Mouse (Mus musculus) brain, embryonic 14.5 days (tissue): Measurements from ENCODE around the gene Tas2r135. TPM values are rescaled to one million over a fixed set of nuclear protein-coding genes. Genes with fewer than 3 reads are reported as not detected.

Experiments used
- DNase-seq: peaks from one replicate; pipeline ENCODE4 v3.0.0-alpha.2; 2011; ENCODE audit warnings: low read depth
- CTCF ChIP-seq: fragments of 200-500 bp; IDR thresholded peaks from 2 replicates; pipeline ENCODE4 v1.5.1; 2012; ENCODE audit warnings: inconsistent platforms, mild to moderate bottlenecking, moderate library complexity, borderline replicate concordance; ENCODE audit not compliant: insufficient read depth, insufficient read length; ENCODE audit errors: extremely low read depth
- POLR2A ChIP-seq: fragments of 200-500 bp; IDR thresholded peaks from 2 replicates; pipeline ENCODE4 v1.6.1; 2012; ENCODE audit warnings: mild to moderate bottlenecking, inconsistent platforms, borderline replicate concordance; ENCODE audit not compliant: poor library complexity, insufficient read depth, insufficient read length, severe bottlenecking; ENCODE audit errors: extremely low read depth
- polyA plus RNA-seq: library from polyadenylated mRNA; depleted of rRNA; stranded (reverse); fragments of >200 nt; gene quantifications from 2 replicates; pipeline ENCODE4 v1.2.3, GENCODE M21; 2012

Tas2r135 gene
- polyA plus RNA-seq, 1 experiment, result 0.07 TPM

DNA sequence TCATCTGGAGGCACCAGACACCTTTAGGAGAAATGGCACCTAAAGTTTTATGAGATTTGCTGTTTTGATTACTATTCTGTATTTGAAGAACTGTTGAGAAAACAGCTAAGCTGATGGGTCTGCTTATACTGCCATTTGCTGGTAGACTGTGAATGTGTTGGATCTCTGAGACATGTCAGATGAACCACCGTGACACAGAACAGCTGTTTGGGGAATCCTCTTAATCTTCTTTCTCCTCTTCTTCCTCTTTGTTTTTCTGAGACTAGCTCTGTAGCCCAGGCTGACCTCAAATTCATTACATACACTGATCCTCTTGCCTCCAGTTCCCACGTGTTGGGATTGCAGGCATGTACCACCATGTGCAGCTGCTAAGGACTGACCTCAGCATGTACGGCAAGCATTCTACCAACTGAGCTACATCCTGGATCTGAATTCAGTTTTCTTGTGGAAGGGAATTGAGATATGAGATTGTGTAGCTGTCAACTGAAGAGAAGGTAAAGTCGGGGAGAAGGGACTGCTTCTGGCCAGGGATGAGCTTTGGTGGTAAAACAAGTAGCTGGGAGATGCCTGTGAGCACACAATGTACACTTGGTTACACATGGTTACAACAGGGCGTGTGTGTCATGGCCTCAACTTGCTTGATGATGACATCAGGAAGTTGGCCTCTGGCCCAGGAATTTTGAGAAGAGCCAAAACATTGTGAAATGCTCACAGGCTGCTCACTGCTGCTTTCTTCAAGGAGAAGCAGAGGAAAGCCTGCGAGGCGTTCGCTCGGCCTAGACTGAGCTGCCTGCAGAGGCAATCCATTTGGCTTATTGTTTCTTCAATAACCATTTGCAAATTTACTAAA lies 9.0 kb upstream of the Tas2r135 start:
- no peak for TF ChIP-seq CTCF
- TF ChIP-seq POLR2A, result no peak
- peak; percentile 50 for DNase-seq

DNA sequence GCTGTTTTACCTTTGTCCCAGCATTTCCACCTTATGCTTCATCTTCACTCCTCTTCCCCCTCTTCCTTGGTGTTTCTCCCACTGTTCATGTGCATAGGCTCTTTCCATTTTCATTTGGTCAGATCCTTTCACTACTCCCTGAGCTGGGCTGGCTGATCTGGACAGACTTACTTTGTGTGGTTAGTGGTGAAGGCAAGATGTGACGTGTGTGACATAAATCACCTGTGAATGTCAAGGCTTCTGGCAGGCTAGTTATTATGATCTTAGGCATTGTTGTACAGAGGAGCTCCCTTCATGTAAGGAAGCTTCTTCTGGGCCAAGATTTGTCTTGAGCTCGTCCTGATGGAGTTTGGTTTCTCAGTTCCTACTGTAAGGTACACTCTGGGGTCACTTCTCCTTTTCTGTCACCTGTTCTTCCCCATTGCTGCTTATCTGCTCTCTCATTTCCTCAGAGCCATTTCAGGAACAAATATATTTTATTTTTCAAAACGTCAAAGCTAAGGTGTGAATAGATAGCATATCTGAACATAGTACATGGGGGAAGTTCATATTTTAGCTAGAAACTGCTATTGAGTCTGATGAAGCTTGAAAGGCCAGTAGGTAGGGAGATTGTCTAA lies 8.1 kb upstream of the Tas2r135 start:
- no peak for DNase-seq

DNA sequence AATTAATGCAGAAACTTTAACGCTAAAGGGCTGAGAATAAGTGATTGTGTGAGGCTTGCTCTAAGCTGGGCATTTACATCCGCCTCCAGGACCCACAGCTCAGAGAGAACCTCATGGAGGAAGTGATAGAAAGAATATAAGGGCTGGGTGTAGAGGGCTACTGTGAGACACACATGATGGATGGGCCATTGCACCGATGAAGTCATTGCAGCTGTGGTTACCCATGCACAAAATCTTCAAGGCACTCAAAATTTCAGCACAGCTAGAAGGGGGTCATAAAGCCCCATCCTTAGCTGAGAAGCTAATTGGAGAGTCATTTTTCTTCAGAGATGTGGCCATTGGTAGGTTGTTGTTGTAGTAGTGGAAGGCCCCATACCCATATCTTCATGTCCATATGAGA lies 6.9 kb upstream of the Tas2r135 start:
- no peak for TF ChIP-seq POLR2A
- no peak for TF ChIP-seq CTCF
- DNase-seq, result no peak

More for the DNA sequence above, 8.1 kb upstream of the Tas2r135 start:
- TF ChIP-seq CTCF, result no peak
- no peak for TF ChIP-seq POLR2A

DNA sequence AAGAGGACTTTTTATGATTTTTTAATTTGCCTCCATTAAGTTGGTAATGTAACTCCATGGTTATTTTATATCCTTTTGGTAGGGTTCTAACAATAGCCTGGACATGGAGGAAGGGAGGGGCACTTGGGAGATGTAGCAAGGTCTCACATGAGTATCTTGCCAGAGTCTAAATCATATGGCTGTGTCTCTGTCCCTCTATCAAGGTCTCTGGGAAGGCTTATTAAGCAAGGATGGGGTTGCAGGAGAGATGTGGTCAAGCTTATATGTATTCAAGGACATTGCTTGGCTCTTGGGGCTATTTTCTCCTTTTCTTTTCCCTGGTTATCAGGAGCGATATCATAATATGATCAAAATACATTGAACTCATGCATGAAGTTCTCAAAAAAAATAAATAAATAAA lies 6.2 kb upstream of the Tas2r135 start:
- no peak for DNase-seq
- TF ChIP-seq POLR2A, result no peak
- TF ChIP-seq CTCF, result no peak

DNA sequence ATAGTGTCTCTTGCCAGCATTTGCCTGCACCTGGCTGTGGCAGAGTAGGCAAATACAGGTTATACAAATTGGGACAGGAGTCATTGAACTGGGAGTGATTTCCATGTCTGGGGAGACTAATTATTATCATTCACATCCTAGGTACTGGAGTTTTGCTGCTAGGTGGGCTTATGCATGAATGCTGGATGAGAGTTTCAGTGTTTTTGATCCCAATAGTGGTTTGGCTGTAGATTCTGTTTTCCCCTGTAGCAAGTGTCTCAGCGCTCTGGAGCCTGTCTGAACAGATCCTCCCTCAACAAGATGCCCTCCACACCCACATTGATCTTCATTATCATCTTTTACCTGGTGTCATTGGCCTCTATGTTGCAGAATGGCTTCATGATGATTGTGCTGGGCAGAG lies 5.3 kb upstream of the Tas2r135 start, which contains the start of gene Tas2r143:
Gene Tas2r143 (plus strand): TSS at position 301 of the 400 bp plus-strand sequence.
- no peak for TF ChIP-seq CTCF
- no peak for TF ChIP-seq POLR2A
- no peak for DNase-seq

DNA sequence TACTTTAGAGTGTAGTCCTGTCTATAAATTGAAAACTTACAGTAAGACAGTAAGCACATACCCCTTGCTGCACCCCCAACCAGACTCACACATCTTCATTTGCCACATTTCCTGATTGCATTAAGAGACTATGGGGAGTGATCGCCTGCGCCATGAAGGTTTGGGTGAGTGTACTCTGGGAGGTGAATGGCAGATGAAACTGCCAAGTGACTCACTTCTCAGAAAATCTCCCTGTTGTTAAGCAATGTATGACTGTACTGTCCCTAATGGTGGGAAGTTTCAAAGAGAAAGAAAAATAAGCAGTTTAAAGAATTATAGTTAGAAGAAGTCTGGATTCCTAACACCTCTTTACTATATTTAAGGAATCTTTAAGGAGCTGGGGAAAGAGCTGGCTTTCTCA lies 14.2 kb downstream of the Tas2r135 start:
- TF ChIP-seq CTCF, result no peak
- no peak for TF ChIP-seq POLR2A
- no peak for DNase-seq

DNA sequence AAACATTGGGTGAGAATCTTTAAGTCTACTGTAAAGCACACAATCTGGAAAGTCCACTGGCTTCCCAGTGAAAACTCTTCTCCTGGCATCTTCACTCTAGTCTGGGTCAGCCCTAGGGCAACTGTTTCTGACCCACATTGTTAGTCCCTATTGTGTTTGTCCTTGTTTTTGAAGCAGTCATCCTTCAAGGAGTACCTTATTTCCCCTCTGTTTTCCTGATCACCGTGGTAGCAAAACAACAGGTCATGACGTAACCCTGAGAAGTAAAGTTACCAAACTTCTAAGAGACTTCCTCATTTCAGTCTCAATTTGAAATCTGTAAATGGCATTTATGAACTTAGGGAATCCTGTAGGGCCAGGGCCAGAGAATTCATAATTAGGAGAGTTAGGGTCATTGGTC lies 16.2 kb downstream of the Tas2r135 start:
- no peak for DNase-seq
- TF ChIP-seq POLR2A (no peak), CTCF (no peak)

DNA sequence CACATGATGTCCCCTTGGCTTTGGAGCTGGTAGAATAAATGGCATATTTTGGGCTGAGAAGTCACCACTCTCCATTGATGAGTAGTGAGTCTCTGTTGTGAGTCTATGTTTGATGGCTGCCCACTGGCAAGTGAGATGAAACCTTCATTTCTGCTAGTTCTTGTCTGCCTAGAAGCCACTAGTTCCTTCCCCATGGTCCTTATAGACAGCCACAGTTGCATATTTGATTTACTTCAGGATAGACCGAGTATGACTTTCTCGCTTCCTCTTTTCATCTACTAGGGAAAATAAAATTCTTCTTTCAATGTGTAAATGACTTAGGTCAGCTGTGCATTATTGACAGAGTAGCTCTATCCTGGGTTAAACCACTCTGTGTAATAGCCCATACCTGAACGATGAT lies 19.2 kb downstream of the Tas2r135 start:
- no peak for DNase-seq
- TF ChIP-seq CTCF (no peak), POLR2A (no peak)

DNA sequence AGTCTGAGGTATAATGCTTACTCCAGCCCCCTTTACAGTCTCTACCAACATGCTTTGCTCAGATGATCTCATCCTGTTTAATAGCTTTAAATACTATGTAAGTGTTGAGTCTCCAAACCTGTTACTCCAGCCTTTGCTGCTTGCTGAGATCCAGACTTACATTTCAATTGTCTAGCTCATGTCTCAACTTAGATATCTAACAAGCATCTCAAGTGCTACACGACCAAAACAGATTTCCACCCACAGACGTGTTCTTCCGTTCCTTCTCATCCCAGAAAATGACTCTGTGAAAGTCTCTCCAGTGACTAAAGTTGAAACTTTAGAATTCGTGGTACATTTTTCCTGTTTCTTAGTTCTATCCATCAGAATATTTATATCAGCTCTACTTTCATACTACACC lies 21.1 kb downstream of the Tas2r135 start:
- TF ChIP-seq CTCF (no peak), POLR2A (no peak)
- no peak for DNase-seq

DNA sequence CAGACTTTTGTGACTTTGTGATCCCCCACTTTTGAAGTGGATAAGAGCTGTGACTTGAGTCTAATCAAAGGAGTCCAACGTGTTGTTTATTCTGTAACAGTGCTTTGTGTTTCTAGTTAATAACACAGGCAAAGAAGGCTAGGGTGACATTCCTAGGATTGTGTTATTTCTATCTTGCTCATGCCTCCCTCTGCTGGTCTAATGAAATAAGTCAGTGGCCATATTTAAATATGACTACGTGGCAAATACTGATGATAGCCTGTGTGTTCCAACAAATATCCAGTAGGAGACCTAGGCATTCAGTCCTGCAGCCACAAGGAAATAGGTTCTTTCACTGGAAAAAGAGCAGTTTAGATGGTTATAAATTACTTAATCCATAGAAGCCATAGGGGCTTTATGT lies 28.3 kb downstream of the Tas2r135 start:
- DNase-seq, result no peak
- TF ChIP-seq POLR2A, result no peak
- no peak for TF ChIP-seq CTCF

DNA sequence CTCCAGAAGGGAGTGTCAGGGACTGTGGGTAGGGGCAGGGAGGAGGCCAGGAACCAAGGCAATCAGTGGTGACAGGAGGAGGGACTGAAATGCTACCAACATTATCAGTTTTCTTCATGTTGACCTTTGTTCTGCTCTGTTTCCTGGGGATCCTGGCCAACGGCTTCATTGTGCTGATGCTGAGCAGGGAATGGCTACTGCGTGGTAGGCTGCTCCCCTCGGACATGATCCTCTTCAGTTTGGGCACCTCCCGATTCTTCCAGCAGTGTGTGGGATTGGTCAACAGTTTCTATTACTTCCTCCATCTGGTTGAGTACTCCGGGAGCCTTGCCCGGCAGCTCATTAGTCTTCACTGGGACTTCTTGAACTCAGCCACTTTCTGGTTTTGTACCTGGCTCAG lies 29.2 kb downstream of the Tas2r135 start, which contains the start of gene Tas2r126:
Gene Tas2r126 (plus strand): TSS at position 90 of the 400 bp plus-strand sequence.
- DNase-seq, result no peak
- TF ChIP-seq CTCF (no peak), POLR2A (no peak)

DNA sequence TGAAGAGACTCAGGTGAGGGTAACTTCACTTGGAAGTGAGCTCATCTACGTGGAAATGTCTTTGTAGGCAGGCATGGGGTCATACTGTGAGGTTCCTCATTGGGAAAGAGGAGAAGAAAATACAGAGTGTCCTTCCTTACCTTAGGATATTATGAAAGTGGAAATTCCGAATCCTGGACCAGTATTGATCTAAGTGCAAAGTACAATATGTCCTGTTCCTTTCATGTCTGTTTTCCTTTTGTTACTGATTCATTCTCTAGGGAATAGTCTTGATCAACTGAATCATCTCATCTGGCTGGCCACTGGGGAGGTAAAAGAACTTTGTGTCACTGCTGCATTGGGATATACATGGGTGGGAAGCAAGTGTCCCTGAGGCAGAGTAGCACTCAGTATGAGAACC lies 30.3 kb downstream of the Tas2r135 start:
- TF ChIP-seq CTCF (no peak), POLR2A (no peak)
- no peak for DNase-seq

DNA sequence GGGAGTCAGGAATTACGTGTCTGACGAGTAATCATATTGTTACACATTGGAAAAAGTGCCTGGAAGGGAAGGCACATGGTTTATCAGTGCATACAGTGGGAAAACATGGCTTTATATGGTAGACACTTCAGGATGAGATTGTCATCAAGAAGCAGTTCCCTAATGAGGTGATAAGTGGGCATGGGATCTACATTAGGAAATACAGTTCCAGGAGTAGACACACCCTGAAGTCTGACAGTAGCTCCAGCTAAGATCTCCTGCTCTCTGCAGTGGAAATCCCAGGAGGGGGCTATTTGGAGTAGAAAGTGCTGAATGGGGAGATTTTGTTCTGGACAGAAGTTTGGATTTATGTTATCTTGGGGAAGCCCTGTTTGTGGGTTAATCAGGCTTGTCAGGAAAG lies 36.2 kb downstream of the Tas2r135 start:
- TF ChIP-seq POLR2A (no peak), CTCF (no peak)
- no peak for DNase-seq
